Mouse (Mus musculus): ENCODE results near the gene Dph5.

Gene Dph5

GRCm38 (mm10) chr3:115953088-115953487 is 65.5 kb downstream of the Dph5 start:
- no peak for DNase-seq

GRCm38 (mm10) chr3:115957223-115957622 is 69.6 kb downstream of the Dph5 start:
- no peak for DNase-seq

DNA sequence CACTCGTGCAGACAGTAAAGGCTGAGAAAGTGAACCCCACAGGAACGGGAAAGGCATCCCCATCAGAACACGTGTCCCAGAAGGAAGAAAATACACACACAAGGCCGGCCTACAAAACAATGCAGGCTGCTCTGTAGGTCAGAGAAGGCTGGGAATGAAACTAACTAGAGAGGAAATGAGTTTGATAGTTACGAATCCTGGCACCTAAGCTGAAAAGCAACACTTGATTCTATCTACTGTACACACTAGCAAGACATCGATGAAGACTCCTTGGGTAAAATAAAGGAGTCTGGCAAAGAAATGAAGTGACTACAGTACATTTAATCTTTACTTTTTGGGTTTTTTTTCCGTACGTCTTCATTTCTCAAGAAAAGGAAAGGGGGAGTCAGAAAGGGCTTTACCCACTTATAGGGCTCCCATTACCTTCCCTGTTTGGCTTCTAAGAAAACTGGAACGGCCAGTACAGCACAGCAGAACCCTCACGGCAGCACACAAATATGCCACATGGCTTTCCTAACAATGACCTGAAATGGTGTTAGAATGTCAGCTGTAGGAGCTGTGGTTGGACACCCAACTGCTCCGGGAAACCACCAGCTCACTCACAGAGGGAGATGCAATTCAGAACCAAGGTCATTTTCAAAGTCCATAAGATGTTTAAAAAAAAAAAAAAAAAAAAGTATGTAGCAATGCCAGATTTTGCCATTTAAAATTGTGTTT is 73.8 kb downstream of the Dph5 start:
- DNase-seq = no peak

DNA sequence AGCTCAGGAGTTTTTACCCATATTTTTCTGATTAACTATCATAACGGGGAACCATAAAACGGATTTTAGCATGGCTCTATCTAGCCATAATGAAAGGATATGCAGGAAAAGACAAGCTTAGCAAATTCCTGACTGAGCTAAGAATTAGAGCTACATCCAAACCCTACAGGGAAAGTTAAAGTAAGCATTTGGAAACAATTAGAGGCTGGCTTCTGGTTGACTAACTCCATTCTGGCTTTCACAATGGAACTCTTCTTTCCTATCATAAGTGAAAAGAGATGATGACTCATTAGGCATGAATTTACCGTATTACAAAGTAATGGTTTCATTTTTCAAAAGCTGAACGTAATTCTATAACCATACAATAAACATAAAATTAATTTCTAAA is 74.4 kb downstream of the Dph5 start:
- no peak for DNase-seq

DNA sequence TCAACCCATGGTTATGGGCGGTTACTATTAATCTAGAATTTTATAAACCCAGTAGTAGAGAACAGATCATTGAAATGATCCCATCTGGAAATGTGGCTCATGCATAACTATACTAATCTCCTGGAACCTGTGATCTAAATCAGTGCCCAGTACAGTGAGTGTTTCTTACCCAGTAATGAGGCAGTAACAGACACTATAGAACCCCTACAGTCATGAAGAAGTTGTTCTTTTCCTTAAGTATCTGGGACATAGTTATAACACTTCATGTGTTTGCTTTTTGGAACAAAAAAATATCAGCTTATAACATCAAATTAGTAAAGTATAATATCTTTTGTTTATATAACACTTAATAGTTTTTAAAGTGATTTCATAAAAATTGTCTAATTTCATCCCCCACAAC is 76.0 kb downstream of the Dph5 start:
- DNase-seq = no peak

DNA sequence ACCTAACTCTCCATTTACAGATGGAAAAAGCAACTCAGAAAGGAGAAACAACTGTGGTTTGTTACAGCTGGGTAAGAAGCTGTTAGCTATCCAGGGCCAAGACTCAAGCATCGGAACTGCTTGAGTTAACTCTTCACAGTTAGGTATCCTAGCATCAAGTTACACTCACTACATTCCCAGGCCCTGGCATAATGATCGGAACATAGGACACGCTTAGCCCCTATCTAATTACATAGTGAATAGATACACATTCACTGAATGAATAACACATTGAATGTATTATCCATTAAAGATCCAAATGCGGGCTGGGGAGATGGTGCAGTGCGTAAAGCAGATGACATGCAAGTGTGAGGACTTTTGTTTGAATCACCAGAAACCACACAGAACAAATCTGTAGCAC is 76.4 kb downstream of the Dph5 start:
- no peak for DNase-seq

- no peak for DNase-seq
These were observed 81.3 kb downstream of the Dph5 start for GRCm38 (mm10) chr3:115968745-115969530.

DNA sequence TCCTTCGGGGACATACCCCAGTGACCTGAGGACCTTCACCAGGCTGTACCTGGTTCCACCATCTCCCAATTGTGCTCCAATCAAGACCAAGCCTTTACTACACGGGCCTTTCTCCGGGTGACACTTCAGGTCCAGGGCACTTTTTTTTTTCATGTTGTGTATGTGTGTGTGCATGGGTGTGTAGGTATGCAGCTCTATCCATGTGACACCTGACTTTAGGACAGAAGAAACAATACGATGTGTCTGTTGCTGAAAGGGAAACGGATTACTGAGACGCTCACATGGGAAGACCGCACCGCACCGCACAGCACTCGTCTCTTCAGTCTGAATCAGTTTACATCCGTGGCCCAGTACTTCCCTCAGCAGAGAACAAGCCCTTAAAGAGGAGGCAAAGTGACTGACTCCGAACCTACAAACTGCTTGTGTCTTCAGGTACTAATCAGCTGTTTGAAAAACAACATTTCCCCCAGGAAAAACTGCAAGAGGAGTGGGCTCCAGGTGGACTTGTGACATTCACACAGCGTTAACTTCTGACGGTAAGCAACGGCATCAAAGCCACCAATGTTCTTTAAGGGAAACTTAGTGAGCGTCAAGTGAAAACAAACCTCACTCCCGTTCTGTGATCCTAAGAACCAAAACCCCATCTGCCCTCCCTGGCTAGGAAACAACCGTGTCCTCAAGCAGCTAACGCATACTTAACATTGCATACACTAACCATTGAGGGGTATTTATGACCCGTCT is 83.6 kb downstream of the Dph5 start:
- DNase-seq = no peak

GRCm38 (mm10) chr3:115971891-115972646 is 84.4 kb downstream of the Dph5 start:
- no peak for DNase-seq

- DNase-seq = no peak
These were observed 86.6 kb downstream of the Dph5 start for GRCm38 (mm10) chr3:115974228-115974627.

DNA sequence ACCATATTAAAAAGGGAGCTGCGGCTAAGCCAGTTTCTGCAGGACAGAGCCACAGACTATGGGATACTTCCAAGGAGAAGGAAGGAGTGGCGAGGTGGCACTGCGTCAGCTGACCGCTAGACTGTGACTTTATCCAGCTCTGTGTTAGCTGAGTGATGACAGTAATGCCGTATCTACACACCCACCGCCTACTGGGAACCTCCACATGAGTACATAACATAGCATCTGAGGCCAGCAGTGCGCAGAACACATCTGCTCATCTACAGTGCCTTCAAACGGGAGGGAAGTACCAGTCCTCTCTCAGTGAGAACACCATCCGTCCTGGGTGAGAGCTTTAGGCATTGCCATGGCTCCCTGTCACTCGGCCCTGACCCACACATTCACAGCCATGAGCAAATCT is 87.4 kb downstream of the Dph5 start:
- DNase-seq = no peak

- DNase-seq = no peak
These were observed 91.4 kb downstream of the Dph5 start for GRCm38 (mm10) chr3:115979000-115979399.

DNA sequence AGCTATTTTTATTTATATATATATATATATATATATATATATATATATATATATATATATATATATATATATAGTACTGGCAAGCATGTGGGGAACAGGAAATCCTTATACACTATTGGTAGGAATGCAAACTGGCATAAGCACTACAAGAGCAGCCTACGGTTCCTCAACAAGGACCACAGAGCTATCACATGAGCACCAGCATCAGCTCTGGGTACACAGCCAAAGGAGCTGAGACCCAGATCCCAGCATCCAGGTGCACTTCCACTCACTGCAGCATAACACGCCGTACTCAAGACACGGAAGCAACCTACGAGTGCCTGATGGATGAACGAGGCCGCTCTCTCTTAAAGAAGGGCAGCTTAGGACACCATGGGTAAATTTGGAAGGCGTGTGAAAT is 95.6 kb downstream of the Dph5 start:
- DNase-seq = no peak
